Mouse (Mus musculus): ENCODE results near the gene Ogn. TPM values are rescaled to one million over a fixed set of nuclear protein-coding genes. Genes with fewer than 3 reads are reported as not detected.
"Not testable (repeated sequence)": the region's sequence is repeated elsewhere in the genome, so short reads cannot be mapped to it uniquely, and the experiment has no call there.

Ogn gene
- 10 to 100 TPM; 62.1 to 84.1 (median 78.6) TPM for total RNA-seq (2022)

- peak; percentile 78 for DNase-seq (ENCODE audit: low spot score)
These were observed at the start of gene Ogn for GRCm38 (mm10) chr13:49607714-49608113. TSS of gene Ogn (plus strand) at chr13:49608046.

GRCm38 (mm10) chr13:49559185-49559584 is 48.7 kb upstream of the Ogn start:
- DNase-seq (ENCODE audit: low spot score), result no peak

GRCm38 (mm10) chr13:49560886-49561285 is 47.0 kb upstream of the Ogn start:
- DNase-seq (ENCODE audit: low spot score), result no peak

- DNase-seq (ENCODE audit: low spot score), result no peak
These were observed 43.5 kb upstream of the Ogn start for GRCm38 (mm10) chr13:49564347-49564746.

- no peak for DNase-seq (ENCODE audit: low spot score)
These were observed 37.5 kb upstream of the Ogn start for GRCm38 (mm10) chr13:49570371-49570770.

GRCm38 (mm10) chr13:49571418-49571817 is 36.4 kb upstream of the Ogn start:
- DNase-seq (ENCODE audit: low spot score), result no peak

- peak; percentile 60 for DNase-seq (ENCODE audit: low spot score)
These were observed 26.0 kb upstream of the Ogn start, which contains the start of gene Omd for GRCm38 (mm10) chr13:49581541-49582530. TSS of gene Omd (plus strand) at chr13:49582462.

- no peak for DNase-seq (ENCODE audit: low spot score)
These were observed 24.0 kb upstream of the Ogn start for GRCm38 (mm10) chr13:49583859-49584258.

GRCm38 (mm10) chr13:49584307-49585005 is 23.4 kb upstream of the Ogn start:
- DNase-seq (ENCODE audit: low spot score), result no peak

- no peak for DNase-seq (ENCODE audit: low spot score)
These were observed 21.8 kb upstream of the Ogn start for GRCm38 (mm10) chr13:49586062-49586461.

- DNase-seq (ENCODE audit: low spot score), result not testable (repeated sequence)
These were observed 5.3 kb upstream of the Ogn start for GRCm38 (mm10) chr13:49602541-49602940.

- DNase-seq (ENCODE audit: low spot score), result no peak
These were observed 4.2 kb upstream of the Ogn start for GRCm38 (mm10) chr13:49603603-49604002.

GRCm38 (mm10) chr13:49608589-49609322 is 910 bp downstream of the Ogn start:
- no peak for DNase-seq (ENCODE audit: low spot score)

GRCm38 (mm10) chr13:49617021-49617420 is 9.2 kb downstream of the Ogn start:
- no peak for DNase-seq (ENCODE audit: low spot score)

- DNase-seq (ENCODE audit: low spot score), result no peak
These were observed 10.5 kb downstream of the Ogn start for GRCm38 (mm10) chr13:49618365-49618764.

GRCm38 (mm10) chr13:49623216-49623615 is 15.4 kb downstream of the Ogn start:
- DNase-seq (ENCODE audit: low spot score), result no peak

GRCm38 (mm10) chr13:49628167-49628566 is 20.3 kb downstream of the Ogn start:
- no peak for DNase-seq (ENCODE audit: low spot score)

GRCm38 (mm10) chr13:49629076-49629475 is 21.2 kb downstream of the Ogn start:
- peak; percentile 50 for DNase-seq (ENCODE audit: low spot score)

- DNase-seq (ENCODE audit: low spot score), result no peak
These were observed 32.1 kb downstream of the Ogn start for GRCm38 (mm10) chr13:49639965-49640364.

- no peak for DNase-seq (ENCODE audit: low spot score)
These were observed 34.8 kb downstream of the Ogn start for GRCm38 (mm10) chr13:49642650-49643049.

GRCm38 (mm10) chr13:49643669-49644362 is 36.0 kb downstream of the Ogn start:
- DNase-seq (ENCODE audit: low spot score), result no peak
